Mouse (Mus musculus) brain, embryonic 14.5 days (tissue): Measurements from ENCODE around the gene Uaca. TPM values are rescaled to one million over a fixed set of nuclear protein-coding genes. Genes with fewer than 3 reads are reported as not detected.

Source experiments
- DNase-seq: peaks from one replicate; pipeline ENCODE4 v3.0.0-alpha.2; 2011; ENCODE audit warnings: low read depth
- CTCF ChIP-seq: fragments of 200-500 bp; IDR thresholded peaks from 2 replicates; pipeline ENCODE4 v1.5.1; 2012; ENCODE audit warnings: inconsistent platforms, mild to moderate bottlenecking, moderate library complexity, borderline replicate concordance; ENCODE audit not compliant: insufficient read depth, insufficient read length; ENCODE audit errors: extremely low read depth
- POLR2A ChIP-seq: fragments of 200-500 bp; IDR thresholded peaks from 2 replicates; pipeline ENCODE4 v1.6.1; 2012; ENCODE audit warnings: mild to moderate bottlenecking, inconsistent platforms, borderline replicate concordance; ENCODE audit not compliant: poor library complexity, insufficient read depth, insufficient read length, severe bottlenecking; ENCODE audit errors: extremely low read depth
- polyA plus RNA-seq: library from polyadenylated mRNA; depleted of rRNA; stranded (reverse); fragments of >200 nt; gene quantifications from 2 replicates; pipeline ENCODE4 v1.2.3, GENCODE M21; 2012

Uaca gene
- polyA plus RNA-seq, 1 experiment = 18.2 TPM

DNA sequence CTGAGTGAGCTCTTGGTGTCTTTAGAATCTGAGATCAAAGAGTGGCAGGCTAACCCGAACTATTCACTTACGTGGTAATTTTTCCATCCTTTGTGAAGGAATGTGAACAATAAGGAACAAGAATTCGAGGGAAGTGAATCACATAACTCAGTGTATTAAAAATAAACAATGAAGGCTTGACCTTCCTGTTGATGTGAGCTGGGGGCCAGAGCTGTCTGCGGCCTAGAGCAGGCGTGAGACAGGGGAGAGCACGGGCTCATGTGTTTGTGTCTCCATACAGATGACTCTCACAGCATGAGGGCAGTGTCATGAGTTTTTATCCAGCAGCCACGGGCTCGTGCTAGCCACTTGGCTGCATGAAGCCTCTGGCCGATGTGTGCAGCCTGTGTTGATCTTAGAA lies 54.4 kb downstream of the Uaca start:
- TF ChIP-seq POLR2A (no peak), CTCF (no peak)
- DNase-seq = peak; percentile 45

DNA sequence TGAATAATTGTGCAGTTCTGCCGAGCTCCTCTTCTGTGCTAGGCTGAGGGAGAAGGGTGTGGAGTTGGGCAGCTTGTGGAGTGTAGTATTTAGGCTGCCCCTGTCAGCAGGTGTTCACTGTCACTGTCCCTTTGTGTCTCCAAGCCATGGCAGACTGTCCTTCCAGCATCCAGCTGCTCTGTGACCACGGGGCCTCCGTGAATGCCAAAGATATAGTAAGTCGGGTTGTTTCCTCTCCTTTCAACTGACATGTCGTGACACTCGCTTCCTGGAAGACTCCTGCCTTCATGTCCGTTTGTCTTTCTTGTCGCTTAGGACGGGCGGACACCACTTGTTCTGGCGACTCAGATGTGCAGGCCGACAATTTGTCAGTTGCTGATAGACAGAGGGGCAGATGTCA lies 55.6 kb downstream of the Uaca start:
- DNase-seq = no peak
- no peak for TF ChIP-seq POLR2A
- no peak for TF ChIP-seq CTCF

DNA sequence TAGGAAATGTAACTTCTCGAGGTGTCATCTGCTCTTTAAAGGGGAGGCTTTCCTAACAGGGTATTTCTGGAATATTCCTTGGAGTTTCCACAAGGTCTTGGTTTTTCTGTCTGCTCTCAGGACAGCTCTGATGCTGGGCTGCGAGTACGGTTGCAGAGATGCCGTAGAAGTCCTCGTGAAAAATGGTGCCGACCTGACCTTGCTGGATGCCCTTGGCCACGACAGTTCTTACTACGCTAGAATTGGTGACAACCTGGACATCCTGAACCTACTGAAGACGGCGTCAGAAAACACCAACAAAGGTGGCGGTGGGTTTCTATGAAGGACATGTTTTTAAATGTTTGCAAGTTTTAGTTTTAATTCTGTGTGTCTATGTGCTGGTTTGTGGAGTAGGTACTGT lies 59.9 kb downstream of the Uaca start:
- no peak for DNase-seq
- no peak for TF ChIP-seq POLR2A
- TF ChIP-seq CTCF = no peak

DNA sequence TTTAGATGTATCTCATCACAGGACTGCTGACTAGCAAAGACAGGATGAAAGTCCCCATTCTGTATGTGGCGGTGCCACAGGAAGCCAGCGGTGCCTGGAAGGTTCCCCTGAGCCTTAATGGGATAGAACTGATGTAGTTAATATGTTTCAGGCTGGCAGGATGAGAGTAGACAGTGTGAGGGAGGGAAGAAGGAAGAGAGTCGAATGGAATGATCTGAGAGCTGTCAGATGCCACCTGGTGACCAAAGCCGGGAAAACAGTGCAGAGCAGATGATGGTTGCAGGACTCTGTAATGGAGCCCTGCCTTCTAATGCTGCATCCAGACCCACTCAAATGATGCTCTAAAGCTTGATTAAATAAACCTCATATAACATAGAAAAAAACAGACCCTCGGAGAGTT lies 63.5 kb downstream of the Uaca start:
- no peak for TF ChIP-seq POLR2A
- TF ChIP-seq CTCF = peak; percentile 78

DNA sequence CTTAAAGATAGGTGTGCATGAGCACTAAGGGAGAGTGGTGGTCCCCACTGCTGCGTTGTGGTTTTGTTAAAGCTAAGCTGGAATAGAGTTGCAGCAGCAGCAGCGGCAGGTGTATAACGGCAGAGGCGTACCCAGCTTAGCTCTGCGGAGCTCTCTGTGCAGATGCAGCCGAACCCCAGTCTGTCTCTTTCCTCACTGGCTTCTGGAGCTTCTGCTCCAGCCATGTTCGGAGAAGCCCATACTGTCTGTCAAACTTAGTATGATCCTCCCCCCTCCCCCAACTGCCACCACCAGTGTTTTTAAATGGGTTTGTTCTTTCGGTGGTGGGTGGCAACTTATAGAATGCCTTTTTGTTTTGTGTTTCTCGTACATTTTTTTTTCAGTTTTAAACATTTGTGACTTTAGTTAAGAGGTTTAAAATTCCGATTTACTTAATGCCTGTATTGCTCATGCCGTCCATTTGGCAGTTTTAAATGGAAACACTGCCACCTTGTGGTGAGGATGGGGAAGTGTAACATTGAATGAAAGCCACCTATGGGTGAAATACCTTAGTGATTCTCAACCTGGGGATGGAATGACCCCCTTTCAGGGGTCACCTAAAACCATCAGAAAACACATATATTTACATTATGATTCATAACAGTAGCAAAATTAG lies 64.1 kb downstream of the Uaca start:
- DNase-seq = peak; percentile 85
- TF ChIP-seq CTCF = peak; percentile 79; the same call in 1 of the 2 replicates
- no peak for TF ChIP-seq POLR2A

More for the DNA sequence above, 63.5 kb downstream of the Uaca start:
- DNase-seq = peak; percentile 82

DNA sequence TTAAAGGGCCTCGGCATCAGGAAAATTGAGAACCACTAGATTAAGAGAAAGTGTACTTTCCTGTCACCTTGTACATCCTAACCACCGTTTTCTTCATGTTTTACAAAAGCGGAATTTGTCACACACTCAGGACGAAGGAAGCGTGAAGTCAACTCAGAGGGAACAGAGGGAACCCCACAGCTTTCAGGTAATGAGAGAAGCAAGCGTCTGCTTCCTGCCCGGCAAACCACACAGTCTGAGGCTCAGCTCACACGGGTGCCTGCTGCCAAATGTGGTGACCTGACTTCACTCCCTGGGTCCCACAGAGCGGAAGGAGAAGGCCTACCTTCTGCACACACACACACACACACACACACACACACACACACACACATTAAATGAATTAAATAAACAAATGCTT lies 64.7 kb downstream of the Uaca start:
- no peak for TF ChIP-seq POLR2A
- no peak for TF ChIP-seq CTCF
- no peak for DNase-seq

DNA sequence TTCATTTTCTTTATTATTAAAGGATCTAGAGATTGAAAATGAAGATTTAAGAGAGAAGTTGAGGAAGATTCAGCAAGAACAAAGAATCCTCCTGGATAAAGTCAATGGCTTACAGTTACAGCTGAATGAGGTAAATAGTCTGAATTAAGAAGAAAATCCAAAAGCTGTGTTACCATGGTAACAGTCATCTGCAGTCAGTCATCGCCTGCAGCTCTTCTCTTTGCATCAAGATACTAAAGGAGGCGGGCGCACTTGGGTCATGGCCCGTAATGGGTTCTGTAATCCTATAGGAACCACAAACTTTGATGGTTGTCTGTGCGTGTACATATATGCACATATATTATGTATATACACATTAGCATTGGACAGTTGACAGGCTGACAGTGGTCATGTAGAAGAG lies 66.7 kb downstream of the Uaca start:
- peak; percentile 64 for DNase-seq
- no peak for TF ChIP-seq CTCF
- TF ChIP-seq POLR2A = no peak

DNA sequence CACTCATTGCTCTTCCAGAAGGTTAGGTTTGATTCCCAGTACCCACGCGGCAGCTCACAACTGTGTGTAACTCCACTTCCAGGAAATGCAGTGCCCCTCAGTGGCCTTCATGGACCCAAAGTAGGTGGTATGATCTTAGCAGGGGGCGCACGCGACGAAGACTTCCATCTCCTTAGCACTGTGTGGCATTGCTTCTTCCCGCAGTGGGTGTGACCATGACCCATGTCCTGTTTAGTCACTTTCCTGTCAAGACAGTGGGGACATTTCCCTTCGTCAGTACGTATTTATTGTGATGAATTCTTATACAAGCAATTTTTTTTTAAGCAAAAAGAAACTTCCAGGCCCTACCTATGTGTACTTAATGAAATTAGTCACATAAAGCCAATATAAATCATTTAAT lies 70.3 kb downstream of the Uaca start:
- DNase-seq = no peak
- TF ChIP-seq CTCF (no peak), POLR2A (no peak)

DNA sequence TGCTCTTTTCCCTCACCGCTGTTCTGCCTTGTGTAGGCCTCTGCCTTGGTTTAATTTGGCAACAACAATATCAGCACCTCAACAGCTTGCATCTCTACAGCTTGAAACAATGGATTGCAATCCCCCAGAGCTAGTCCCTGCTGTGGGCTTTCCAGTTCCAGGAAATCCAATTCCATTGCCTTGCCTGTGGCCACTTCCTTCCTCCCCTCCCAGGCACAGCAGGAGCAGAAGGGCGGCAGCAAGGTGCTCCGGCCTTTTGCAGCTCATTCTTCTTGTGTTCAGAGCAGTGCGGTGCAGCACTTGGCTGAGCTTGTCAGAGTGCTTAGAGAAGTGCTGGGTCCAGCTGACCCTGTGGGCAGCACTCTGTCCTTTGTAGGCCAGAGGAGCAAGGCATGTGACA lies 71.5 kb downstream of the Uaca start:
- peak; percentile 25 for DNase-seq

DNA sequence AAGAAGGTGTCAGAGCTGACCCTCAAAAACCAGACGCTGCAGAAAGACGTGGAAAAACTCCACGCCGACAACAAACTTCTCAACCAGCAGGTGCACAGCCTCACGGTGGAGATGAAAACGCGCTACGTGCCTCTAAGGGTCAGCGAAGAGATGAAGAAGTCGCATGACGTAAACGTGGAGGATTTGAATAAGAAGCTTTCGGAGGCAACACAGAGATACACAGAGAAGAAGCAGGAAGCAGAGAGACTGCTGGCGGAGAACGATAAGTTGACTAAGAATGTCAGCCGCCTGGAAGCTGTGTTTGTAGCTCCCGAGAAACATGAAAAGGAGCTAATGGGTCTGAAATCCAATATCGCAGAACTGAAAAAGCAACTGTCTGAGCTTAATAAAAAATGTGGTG lies 76.1 kb downstream of the Uaca start:
- TF ChIP-seq POLR2A = no peak
- no peak for TF ChIP-seq CTCF
- peak; percentile 42 for DNase-seq

More for the DNA sequence above, 71.5 kb downstream of the Uaca start:
- TF ChIP-seq POLR2A (no peak), CTCF (no peak)

DNA sequence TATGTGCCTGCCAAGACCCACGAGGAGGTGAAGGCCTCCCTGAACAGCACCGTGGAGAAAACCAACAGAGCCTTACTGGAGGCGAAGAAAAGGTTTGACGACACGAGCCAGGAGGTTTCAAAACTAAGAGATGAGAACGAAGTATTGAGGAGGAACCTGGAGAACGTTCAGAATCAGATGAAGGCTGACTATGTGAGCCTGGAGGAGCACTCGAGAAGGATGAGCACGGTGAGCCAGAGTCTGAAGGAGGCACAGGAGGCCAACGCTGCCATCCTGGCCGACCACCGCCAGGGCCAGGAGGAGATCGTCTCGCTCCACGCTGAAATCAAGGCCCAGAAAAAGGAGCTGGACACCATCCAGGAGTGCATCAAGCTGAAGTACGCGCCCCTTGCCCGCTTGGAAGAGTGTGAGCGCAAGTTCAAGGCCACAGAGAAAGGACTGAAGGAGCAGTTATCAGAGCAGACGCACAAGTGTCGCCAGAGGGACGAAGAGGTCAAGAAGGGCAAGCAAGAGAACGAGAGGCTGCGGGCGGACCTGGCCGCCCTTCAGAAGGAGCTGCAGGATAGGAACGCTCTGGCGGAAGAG lies 76.7 kb downstream of the Uaca start:
- TF ChIP-seq CTCF (no peak), POLR2A (no peak)
- DNase-seq = peak; percentile 32

DNA sequence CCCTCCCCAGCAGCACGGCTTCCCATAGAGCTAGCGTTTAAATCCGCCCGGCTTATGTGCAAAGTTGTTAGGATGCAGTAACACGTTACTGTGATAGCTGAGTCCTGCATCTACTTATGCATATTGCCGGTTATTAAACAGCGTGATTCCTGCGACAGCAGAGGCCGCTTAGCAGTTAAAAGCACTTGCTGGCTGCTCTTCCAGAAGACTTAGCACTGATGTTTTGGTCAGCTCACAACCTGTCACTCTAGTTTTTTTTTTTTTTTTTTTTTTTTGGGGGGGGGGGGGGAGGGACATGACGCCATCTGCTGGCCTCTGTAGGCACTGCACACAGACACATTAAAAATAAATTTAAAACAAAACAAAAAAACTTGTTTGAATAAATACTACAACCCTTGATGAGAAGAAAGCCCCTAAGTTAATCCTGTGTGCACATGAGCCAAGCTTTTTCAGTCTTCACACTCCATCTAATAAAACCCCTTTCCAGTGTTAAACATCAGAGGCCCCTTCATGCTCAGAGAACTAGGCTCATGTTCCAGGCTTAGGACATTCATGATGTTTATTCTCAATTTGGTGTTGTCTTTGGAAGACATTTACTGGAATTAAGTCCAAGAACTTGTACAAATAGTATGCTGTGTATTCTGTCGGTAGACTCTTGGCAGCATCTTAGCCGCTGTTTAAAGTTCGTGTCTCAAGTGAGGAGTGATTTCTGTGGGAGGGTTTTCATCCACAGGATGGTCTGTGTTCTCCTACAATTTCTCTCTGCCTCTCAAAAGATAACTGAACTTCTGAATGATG lies 79.1 kb downstream of the Uaca start:
- peak; percentile 91 for DNase-seq
- TF ChIP-seq POLR2A (no peak), CTCF (peak; percentile 35; the same call in 1 of the 2 replicates)

DNA sequence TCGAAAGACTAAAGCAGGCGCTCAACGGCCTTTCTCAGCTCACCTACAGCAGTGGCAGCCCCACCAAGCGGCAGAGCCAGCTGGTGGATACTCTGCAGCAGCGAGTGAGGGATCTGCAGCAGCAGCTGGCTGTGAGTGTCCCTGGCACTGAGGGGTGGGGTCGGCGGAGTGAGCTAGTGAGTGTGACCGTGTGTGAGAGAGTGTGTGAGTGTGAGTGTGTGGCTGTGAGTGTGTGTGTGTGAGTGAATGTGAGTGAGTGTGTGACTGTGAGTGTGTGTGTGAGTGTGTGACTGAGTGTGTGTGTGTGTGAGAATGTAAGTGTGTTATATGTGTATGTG lies 79.7 kb downstream of the Uaca start:
- no peak for DNase-seq
- TF ChIP-seq POLR2A (no peak), CTCF (no peak)
